Mouse (Mus musculus) left cerebral cortex, postnatal 4 days (tissue): ENCODE measurements around the gene Chst11. TPM values are rescaled to one million over a fixed set of nuclear protein-coding genes. Genes with fewer than 3 reads are reported as not detected.

Experiments used
- DNase-seq: peaks from one replicate; pipeline ENCODE4 v3.0.0-alpha.2; 2022
- intact Hi-C: fragments of 180-260 bp; cut with DNase I; formaldehyde crosslinking; loops from one replicate; pipeline ENCODE4 v1.15.1; 2025
- total RNA-seq, 2 experiments: library from RNA; stranded (reverse); gene quantifications; 2 replicates each; pipeline ENCODE4 v1.2.3; 2021

The Chst11 gene
- total RNA-seq, 2 experiments from 2014 or later, result 22.4 to 26.0 TPM

- no peak for DNase-seq
- intact Hi-C loops, result no loop called here
Measured at GRCm38 (mm10) chr10:83068466-83068865, 83.2 kb downstream of the Chst11 start.

DNA sequence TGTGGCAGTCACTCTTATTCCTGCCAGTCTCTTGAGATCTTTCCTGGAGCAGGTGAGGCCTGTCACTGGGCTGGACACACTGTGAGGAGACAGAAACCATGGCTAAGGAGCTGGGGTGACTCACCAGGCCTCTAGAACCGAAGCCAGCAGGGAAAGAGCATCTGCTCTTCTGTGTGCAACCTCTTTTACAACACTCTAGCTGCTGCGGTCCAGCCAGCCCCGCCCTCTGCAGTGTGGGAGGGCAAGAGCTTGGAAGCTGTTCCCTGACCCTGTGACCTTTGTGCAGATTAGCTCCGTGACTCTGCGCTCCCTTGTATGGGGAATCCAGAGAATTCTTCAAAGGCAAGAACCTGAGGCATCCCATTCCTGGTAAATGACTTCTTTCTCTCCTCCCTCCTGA lies 84.5 kb downstream of the Chst11 start:
- intact Hi-C loops, result no loop called here
- no peak for DNase-seq

GRCm38 (mm10) chr10:83071785-83072580 lies 86.7 kb downstream of the Chst11 start:
- intact Hi-C loops, result no loop called here
- DNase-seq, result no peak

DNA sequence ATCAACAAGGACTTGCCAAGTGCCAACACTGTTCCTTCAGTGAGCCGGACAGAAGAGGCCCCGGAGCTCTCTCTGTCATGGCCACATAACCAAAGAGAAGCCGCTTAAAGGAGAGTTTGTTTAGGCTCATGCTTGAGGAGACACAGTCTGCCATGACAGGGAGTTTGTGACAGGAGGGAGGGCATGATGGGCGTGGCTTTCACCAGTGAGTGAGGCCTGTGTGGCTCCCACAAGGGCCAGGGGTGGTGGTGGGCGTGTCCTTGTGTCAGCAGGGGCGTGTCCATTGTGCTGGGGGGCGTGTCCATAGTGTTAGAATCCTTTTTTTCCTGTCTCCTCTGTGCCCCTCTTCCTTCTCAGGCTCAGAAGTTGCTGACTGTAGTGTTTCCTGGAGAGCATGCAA lies 87.8 kb downstream of the Chst11 start:
- DNase-seq, result peak; percentile 13
- intact Hi-C loops, result no loop called here

DNA sequence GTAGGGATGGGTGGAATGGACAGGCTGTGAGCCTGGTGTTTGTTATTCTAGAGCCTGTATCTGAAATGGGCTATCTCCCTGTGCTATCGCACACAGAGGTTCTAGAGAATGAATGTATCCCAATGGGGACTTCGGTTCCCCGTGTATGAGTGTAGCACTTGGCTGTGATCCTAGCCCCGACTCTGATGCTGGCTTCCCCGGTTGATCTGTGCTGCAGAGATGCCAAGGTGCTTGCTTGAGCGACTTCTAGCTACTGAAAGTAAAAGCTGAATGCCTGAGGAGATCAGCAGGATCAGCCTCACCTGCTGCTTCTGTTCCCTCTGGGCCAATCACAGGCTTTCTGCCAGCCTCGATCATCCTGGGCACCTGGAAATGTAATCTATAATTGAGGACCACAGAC lies 91.5 kb downstream of the Chst11 start:
- intact Hi-C loops, result no loop called here
- no peak for DNase-seq

- intact Hi-C loops, result no loop called here
- DNase-seq, result no peak
Measured at GRCm38 (mm10) chr10:83078723-83079122, 93.4 kb downstream of the Chst11 start.

DNA sequence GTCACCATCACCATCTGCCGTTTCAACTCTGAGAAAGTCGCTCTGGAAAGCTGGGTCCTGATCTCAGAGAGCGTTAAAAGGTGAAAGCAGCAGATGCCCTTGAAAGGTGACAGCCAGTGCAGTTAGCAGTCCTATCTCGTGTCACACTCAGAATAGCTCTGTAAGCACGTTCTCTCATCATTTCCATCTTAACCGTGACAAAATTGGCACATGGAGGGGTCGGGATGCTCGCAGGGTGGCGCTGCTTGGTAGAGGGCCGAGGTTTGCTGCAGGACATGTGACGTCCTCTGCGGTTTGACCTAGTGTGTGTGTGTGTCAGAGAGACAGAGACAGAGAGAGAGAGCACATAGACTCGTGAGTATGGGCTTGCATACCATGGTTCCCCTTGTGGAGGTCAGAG lies 94.5 kb downstream of the Chst11 start:
- no peak for DNase-seq
- intact Hi-C loops, result no loop called here

DNA sequence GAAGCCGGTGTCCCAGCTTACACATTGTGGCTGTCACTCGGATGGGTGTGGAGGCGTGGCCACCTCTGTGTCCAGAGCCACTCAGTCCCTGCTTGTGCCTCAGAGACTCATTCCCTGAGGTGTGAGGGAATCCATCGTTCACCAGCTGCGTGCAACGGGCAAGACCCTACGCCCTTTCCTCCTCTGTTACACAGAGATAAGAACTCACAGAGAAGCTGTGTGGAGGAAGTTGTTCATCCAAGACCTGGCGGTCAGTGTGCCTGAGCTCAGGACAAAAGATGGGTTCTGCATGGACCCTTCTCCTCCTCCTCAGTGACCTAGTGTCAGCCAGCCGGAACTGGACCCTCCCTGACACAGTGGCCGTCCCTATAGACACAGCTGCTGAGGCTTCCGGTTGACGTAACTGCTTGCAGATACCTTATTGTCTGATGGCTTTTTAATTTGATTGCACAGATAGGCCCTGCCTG lies 95.0 kb downstream of the Chst11 start:
- no peak for DNase-seq
- intact Hi-C loops, result no loop called here

DNA sequence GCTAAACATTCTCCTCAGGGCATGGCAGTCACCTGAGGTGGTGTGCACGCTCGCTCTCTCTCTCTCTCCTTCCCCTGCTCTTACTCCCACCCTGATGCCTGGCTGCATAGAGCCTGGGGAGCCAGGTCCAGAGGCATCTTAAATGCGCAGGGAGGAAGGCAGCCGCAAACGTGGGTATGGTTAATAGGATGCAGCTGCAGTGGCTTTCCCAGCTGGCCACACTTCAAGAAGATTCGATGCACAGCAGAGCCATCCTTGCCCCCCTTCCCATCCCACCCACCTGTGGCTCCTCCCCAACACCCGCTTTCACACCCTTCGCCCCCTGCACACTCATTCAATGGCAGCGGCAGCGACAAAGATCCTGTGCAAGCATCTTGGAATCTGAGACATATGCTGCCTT lies 95.6 kb downstream of the Chst11 start:
- no peak for DNase-seq
- intact Hi-C loops, result no loop called here

DNA sequence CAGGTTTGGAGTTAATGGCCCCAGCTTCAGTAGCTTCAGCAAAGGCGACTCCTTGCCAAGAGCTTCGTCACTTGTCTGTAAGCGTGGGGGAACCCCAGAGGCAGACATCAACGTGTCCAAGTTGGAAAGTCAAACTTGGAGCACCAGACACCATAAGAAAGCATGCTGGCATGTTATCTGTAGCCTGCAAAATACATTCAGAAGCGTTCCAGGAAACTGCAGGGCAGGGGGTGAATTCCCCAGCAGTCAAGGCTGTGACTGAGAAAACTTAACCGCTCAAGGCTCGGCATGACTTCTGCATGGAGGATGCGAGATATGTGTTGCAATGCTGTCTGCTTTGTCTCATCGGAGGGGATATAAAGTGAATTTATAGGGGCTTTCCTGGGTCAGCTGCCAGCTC lies 98.6 kb downstream of the Chst11 start:
- intact Hi-C loops, result no loop called here
- DNase-seq, result peak; percentile 27

GRCm38 (mm10) chr10:83088318-83088717 lies 103.0 kb downstream of the Chst11 start:
- intact Hi-C loops, result no loop called here
- no peak for DNase-seq

- intact Hi-C loops, result no loop called here
- DNase-seq, result no peak
Measured at GRCm38 (mm10) chr10:83088826-83089225, 103.5 kb downstream of the Chst11 start.

GRCm38 (mm10) chr10:83090185-83090584 lies 104.9 kb downstream of the Chst11 start:
- intact Hi-C loops, result no loop called here

DNA sequence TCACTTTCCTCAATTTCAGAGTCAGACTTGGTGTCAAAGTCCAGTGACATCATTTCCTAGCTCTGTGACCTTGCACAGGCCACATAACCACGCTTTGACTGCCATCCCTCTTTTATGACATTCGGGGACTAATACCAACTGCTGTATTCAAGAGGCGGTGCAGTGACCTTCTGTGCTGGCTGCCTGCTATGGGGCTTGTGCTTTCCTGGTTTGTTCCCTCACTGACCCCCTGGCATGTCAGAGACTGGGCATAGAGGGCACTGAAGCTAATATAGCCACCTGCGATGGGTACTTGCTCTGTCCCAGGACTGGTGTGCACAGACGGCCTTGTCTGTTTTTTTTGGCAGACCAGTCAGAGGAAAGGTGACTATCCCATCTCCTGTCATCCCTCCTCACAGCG lies 108.4 kb downstream of the Chst11 start:
- intact Hi-C loops, result no loop called here
- no peak for DNase-seq

More at GRCm38 (mm10) chr10:83090185-83090584, 104.9 kb downstream of the Chst11 start:
- no peak for DNase-seq

GRCm38 (mm10) chr10:83094248-83094647 lies 109.0 kb downstream of the Chst11 start:
- intact Hi-C loops, result no loop called here
- DNase-seq, result no peak

GRCm38 (mm10) chr10:83094821-83095725 lies 109.8 kb downstream of the Chst11 start:
- no peak for DNase-seq
- intact Hi-C loops, result no loop called here

DNA sequence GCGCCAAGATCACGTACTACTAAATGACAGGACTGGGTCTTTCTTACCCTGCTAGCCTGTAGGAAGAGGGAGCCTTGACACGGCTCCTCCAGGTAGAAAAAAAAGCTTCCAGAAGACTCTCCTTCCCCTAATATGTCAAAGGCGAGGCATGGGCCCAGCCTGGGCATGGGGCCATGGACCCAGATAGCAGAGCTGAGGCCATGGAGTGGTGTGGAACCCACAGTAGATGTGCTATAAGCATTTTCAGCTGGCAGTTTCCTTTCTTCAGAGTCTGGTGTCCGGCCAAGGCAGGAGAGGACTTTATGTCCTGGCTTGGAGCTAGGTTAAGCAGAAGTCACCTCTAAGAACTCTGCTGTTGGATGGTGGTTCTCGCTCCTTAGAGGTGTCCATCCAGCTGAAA lies 111.0 kb downstream of the Chst11 start:
- DNase-seq, result no peak
- intact Hi-C loops, result no loop called here

GRCm38 (mm10) chr10:83098940-83099339 lies 113.6 kb downstream of the Chst11 start:
- DNase-seq, result no peak
- intact Hi-C loops, result no loop called here

DNA sequence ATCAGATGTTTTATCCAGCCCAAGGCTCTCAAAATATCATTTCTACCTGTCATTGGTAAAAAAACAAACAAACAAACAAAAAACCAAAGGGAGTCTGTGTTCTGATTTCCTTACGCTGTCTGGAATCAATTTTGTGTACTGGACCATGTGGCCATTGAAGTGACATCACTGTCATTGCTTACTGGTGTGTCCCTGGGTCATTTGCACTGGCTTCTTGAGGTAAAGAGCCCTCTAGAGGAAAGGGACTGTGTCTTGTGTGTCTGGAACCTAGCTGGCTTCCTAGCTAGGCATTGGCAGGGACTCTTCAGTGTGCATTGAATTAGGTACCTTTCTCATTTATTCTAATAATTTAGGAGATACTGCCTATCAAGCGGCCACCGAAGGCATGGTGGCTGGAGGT lies 114.4 kb downstream of the Chst11 start:
- intact Hi-C loops, result loop anchor here (5.0 kb wide), 1 partner anchor 112 kb away; the partner anchor contains the start of gene Chst11

DNA sequence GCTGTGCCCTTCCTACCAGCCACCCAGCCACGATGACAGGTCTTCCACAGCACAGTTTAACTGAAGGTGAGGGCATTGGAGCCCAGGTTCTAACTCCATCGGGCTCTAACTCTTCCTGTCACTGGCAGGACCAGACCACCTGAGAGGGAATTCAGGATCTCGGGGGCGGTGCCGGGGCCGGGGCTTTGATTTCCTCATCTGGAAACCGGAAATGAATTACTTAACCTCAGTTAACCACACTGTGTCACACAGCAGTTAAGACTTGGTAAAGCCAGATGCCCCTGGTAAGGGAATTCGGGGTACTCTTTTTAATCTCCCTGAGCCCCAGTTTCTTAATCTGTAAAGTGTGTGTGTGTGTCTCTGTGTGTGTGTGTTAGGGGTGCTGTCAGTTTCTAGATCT lies 115.6 kb downstream of the Chst11 start:
- DNase-seq, result no peak
- intact Hi-C loops, result loop anchor here (5.0 kb wide), 1 partner anchor 114 kb away; the partner anchor contains the start of gene Chst11

More for the DNA sequence above, 114.4 kb downstream of the Chst11 start:
- no peak for DNase-seq

- no peak for DNase-seq
Measured at GRCm38 (mm10) chr10:83101421-83102207, 116.3 kb downstream of the Chst11 start.

More at GRCm38 (mm10) chr10:83101421-83102207, 116.3 kb downstream of the Chst11 start:
- intact Hi-C loops, result loop anchor here (5.0 kb wide), 1 partner anchor 114 kb away; the partner anchor contains the start of gene Chst11
